Mouse (Mus musculus): Measurements from ENCODE around the gene Igfbpl1. TPM values are rescaled to one million over a fixed set of nuclear protein-coding genes. Genes with fewer than 3 reads are reported as not detected.

Gene Igfbpl1
- total and polyA plus RNA-seq, 3 experiments: not detected

DNA sequence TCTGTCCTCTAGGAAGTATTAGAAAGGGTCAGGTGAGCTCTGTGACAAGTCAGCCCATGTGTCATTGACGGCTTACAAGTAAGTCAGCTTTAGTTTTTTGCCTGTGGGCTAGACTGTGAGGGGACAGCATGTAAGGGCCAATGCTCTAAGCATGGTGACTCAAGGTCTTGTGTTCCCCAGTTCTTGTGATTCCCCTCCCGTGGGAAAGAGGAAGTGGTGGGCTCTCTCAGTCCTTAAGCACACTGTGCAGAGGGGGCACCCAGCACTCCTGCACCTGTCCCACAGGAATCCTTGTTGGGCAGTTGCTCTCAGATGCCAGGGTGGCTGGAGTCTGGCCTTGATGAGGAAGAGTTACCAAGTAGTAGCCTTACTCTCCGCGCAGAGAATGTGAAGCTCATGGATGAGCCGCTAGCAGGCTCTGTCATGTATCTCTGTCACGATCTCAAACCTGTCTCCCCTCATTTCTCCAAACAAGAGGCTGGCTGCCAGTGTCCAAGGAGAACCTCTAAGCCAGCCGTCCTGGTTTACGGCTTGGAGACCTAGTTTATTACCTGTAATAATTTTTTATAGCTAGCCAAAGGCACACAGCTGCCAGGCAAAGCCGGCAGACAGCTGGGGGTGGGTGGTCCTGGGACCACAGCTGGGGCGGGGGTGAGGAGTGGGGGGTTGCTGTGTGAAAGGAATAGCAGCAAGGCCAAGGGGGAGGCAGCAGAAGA, 21.5 kb upstream of the Igfbpl1 start, which contains the start of gene Stra6l:
Gene Stra6l, plus strand, starts transcription at position 556 of the 716 bp plus-strand sequence.
- Histone ChIP-seq H3K9me3 (replicated peaks; ENCODE audit: low read length) (no peaks in the 10 kb centered on the region), H3K36me3 (replicated peaks in 1 of 2; ENCODE audit: control insufficient read depth in 1 of 2, insufficient read depth in 1 of 2, low read length in 1 of 2) (no peaks in the 10 kb centered on the region), H3K4me2 (ENCODE audit: insufficient read depth, low read depth, poor library complexity, severe bottlenecking) (no peak within 1 kb of the TSS), H3K79me2 (replicated peaks; ENCODE audit: control insufficient read depth, extremely low read depth, insufficient read depth, poor library complexity, severe bottlenecking) (no peaks in the 10 kb centered on the region), H3K9ac (ENCODE audit: insufficient read depth, low read depth) (no peak within 1 kb of the TSS), H3K27me3 (replicated peaks) (peaks cover 2% of the 10 kb centered on the region), H3K27ac (ENCODE audit: insufficient read depth, low read depth) (no peak within 1 kb of the TSS), H3K4me3 (replicated peaks in 1 of 3; ENCODE audit: low read depth in 2 of 3, low read length in 2 of 3, poor library complexity in 1 of 3) (no peak within 1 kb of the TSS), H3K4me1 (ENCODE audit: control insufficient read depth in 1 of 2, insufficient read depth in 2 of 2) (peaks cover 0 to 6% of the 10 kb centered on the region in 2 experiments; a peak in 2 of 4 replicates)
- TF ChIP-seq E2F4 (IDR thresholded peaks at IDR 0.05; ENCODE audit: insufficient replicate concordance, low read depth, low read length): no peak
- no peak for TF ChIP-seq MAX (IDR thresholded peaks at IDR 0.05; ENCODE audit: low read length)
- TF ChIP-seq CHD2 (IDR thresholded peaks at IDR 0.05; ENCODE audit: low read length): no peak
- no peak for TF ChIP-seq CTCF (conservative IDR thresholded peaks at IDR 0.05 in 1 of 2, IDR thresholded peaks at IDR 0.05 in 1 of 2; ENCODE audit: low read depth in 2 of 2, low read length in 2 of 2)
- no peak for TF ChIP-seq UBTF (IDR thresholded peaks at IDR 0.05; ENCODE audit: low read depth, low read length)
- TF ChIP-seq ZNF384 (IDR thresholded peaks at IDR 0.05; ENCODE audit: low read depth, low read length): no peak
- TF ChIP-seq USF1 (IDR thresholded peaks at IDR 0.05; ENCODE audit: low read depth, low read length): no peak
- TF ChIP-seq RAD21 (IDR thresholded peaks at IDR 0.05; ENCODE audit: low read depth, low read length): no peak
- no peak for TF ChIP-seq NELFE (IDR thresholded peaks at IDR 0.05; ENCODE audit: low read depth, low read length)
- no peak for TF ChIP-seq MEF2A (IDR thresholded peaks at IDR 0.05; ENCODE audit: borderline replicate concordance, low read depth, low read length)
- no peak for TF ChIP-seq POLR2AphosphoS2 (IDR thresholded peaks at IDR 0.05; ENCODE audit: low read depth, low read length)
- no peak for TF ChIP-seq ZKSCAN1 (IDR thresholded peaks at IDR 0.05; ENCODE audit: borderline replicate concordance, low read depth, low read length)
- TF ChIP-seq MAZ (IDR thresholded peaks at IDR 0.05; ENCODE audit: low read depth, low read length): no peak
- no peak for TF ChIP-seq ZC3H11A (IDR thresholded peaks at IDR 0.05; ENCODE audit: low read depth, low read length)
- TF ChIP-seq ZMIZ1 (IDR thresholded peaks at IDR 0.05; ENCODE audit: low read depth, low read length): no peak
- no peak for TF ChIP-seq USF2 (conservative IDR thresholded peaks at IDR 0.05; ENCODE audit: low read depth, low read length)
- TF ChIP-seq PAX5 (IDR thresholded peaks at IDR 0.05; ENCODE audit: low read length): no peak
- in situ Hi-C loops (cut with MboI; ENCODE audit: low pct_ligation_motif_present, low pct_unique_long_range_greater_than_20kb, low sequenced_read_pairs) (no loop called here), dilution Hi-C loops (cut with MboI; ENCODE audit: extremely low pct_ligation_motif_present, extremely low pct_unique_long_range_greater_than_20kb, low sequenced_read_pairs) (no loop called here)
- DNase-seq (ENCODE audit: extremely low read depth): no peak

DNA sequence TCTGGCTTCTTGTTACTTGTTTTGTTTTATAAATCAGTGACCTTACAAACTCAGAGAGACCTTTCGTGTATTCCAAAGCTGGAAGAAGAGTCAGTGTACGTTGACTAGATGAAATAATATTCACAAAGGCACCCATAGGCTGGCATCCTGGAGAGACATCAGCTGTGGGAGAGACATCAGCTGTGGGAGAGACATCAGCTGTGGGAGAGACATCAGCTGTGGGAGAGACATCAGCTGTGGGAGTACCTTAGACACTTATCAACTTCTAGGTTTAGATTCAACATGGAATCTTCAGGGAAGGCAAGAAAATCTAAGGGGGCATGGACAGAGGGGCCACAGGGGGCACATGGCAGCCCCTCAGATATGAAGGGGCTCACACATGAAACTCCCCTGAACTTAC, 19.5 kb upstream of the Igfbpl1 start:
- Histone ChIP-seq H3K27ac (ENCODE audit: insufficient read depth, low read depth) (no peak overlapping the region), H3K9ac (ENCODE audit: insufficient read depth, low read depth) (no peak overlapping the region), H3K27me3 (replicated peaks) (peaks cover 2% of the 10 kb centered on the region), H3K79me2 (replicated peaks; ENCODE audit: control insufficient read depth, extremely low read depth, insufficient read depth, poor library complexity, severe bottlenecking) (no peaks in the 10 kb centered on the region), H3K4me2 (ENCODE audit: insufficient read depth, low read depth, poor library complexity, severe bottlenecking) (no peak overlapping the region), H3K36me3 (replicated peaks in 1 of 2; ENCODE audit: control insufficient read depth in 1 of 2, insufficient read depth in 1 of 2, low read length in 1 of 2) (no peaks in the 10 kb centered on the region), H3K9me3 (replicated peaks; ENCODE audit: low read length) (no peaks in the 10 kb centered on the region), H3K4me1 (ENCODE audit: control insufficient read depth in 1 of 2, insufficient read depth in 2 of 2) (peaks cover 0 to 6% of the 10 kb centered on the region in 2 experiments; a peak in 2 of 4 replicates), H3K4me3 (replicated peaks in 1 of 3; ENCODE audit: low read depth in 2 of 3, low read length in 2 of 3, poor library complexity in 1 of 3) (no peak overlapping the region)
- dilution Hi-C loops (cut with MboI; ENCODE audit: extremely low pct_ligation_motif_present, extremely low pct_unique_long_range_greater_than_20kb, low sequenced_read_pairs): no loop called here
- in situ Hi-C loops (cut with MboI; ENCODE audit: low pct_ligation_motif_present, low pct_unique_long_range_greater_than_20kb, low sequenced_read_pairs): no loop called here
- no peak for TF ChIP-seq SMC3 (IDR thresholded peaks at IDR 0.05; ENCODE audit: low read depth, low read length)
- no peak for DNase-seq (ENCODE audit: extremely low read depth)
